Mouse (Mus musculus) C2C12 (cell line): Measurements from ENCODE around the gene Kbtbd7. TPM values are rescaled to one million over a fixed set of nuclear protein-coding genes. Genes with fewer than 3 reads are reported as not detected.
"Not testable (repeated sequence)": the region's sequence is repeated elsewhere in the genome, so short reads cannot be mapped to it uniquely, and the experiment has no call there.

Source experiments
- H3K27me3 ChIP-seq: one replicate; pipeline ENCODE4 v1.6.1; 2011; ENCODE audit not compliant: control insufficient read depth, insufficient read depth, insufficient read length
- H3K36me3 ChIP-seq: one replicate; pipeline ENCODE4 v1.6.1; 2011; ENCODE audit not compliant: control insufficient read depth, insufficient read depth
- H3K4me3 ChIP-seq: one replicate; pipeline ENCODE4 v1.5.1; 2011; ENCODE audit warnings: mild to moderate bottlenecking, control low read depth; ENCODE audit not compliant: poor library complexity, insufficient read depth, severe bottlenecking
- H3K79me2 ChIP-seq: one replicate; pipeline ENCODE4 v1.6.1; 2011; ENCODE audit not compliant: control insufficient read depth, insufficient read depth
- H3K79me3 ChIP-seq: one replicate; pipeline ENCODE4 v1.6.1; 2011; ENCODE audit warnings: low read depth, control low read depth
- H3ac ChIP-seq: one replicate; pipeline ENCODE3; 2011; ENCODE audit warnings: low read depth; ENCODE audit not compliant: control insufficient read depth, insufficient read length
- CEBPB ChIP-seq: IDR thresholded peaks from one replicate; pipeline ENCODE4 v1.6.1; 2011; ENCODE audit warnings: low read depth, mild to moderate bottlenecking, control low read depth, moderate library complexity
- CTCF ChIP-seq: IDR thresholded peaks from one replicate; pipeline ENCODE4 v1.5.1; 2011; ENCODE audit not compliant: control insufficient read depth, insufficient read depth, insufficient read length
- FOSL1 ChIP-seq: IDR thresholded peaks from one replicate; pipeline ENCODE4 v1.8.0; 2011; ENCODE audit warnings: mild to moderate bottlenecking, low read length; ENCODE audit not compliant: poor library complexity, insufficient read depth, severe bottlenecking
- MAX ChIP-seq: IDR thresholded peaks from one replicate; pipeline ENCODE4 v1.6.1; 2011; ENCODE audit warnings: mild to moderate bottlenecking, control low read depth
- MYOD1 ChIP-seq: IDR thresholded peaks from one replicate; pipeline ENCODE4 v1.6.1; 2011; ENCODE audit warnings: low read depth; ENCODE audit not compliant: control insufficient read depth, insufficient read length
- MYOG ChIP-seq: IDR thresholded peaks from one replicate; pipeline ENCODE4 v1.6.1; 2011; ENCODE audit not compliant: control insufficient read depth, insufficient read length; ENCODE audit errors: extremely low read depth
- USF1 ChIP-seq: IDR thresholded peaks from one replicate; pipeline ENCODE4 v1.6.1; 2011; ENCODE audit warnings: low read depth, mild to moderate bottlenecking, control low read depth, moderate library complexity
- polyA plus RNA-seq: library from polyadenylated mRNA; unstranded; fragments of >200 nt; fragmentation: generic; extraction: Trizol; gene quantifications from one replicate; pipeline ENCODE4 v1.2.1, GENCODE M21; 2012; ENCODE audit warnings: missing spikeins

The Kbtbd7 gene
- polyA plus RNA-seq, 1 experiment = 0.78 TPM

DNA sequence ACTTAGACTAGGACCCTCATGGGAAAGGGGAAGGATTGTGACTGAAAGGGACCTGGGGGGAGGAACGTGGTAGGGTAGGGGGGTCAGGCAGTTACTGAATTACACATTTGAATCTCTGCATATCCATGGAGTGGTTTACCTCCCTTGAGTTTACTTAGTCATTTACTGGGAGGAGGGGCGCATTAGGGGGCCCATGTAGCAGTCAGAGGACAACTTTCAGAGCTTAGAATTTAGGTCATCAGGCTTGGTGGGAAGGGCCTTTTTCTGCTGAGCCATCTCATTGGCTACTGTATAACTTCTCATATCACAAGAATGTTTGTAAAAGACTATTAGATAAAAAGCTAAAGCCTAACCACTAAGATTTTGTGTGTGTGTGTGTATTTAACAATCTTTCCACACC is 15.6 kb upstream of the Kbtbd7 start:
- H3K79me2 ChIP-seq = no peaks in the 10 kb centered on the region
- H3K4me3 ChIP-seq = no peak overlapping the region
- no peaks in the 10 kb centered on the region for H3K27me3 ChIP-seq
- H3K36me3 ChIP-seq = no peaks in the 10 kb centered on the region
- TF ChIP-seq MYOG (no peak), CTCF (no peak), MYOD1 (no peak), USF1 (no peak), MAX (no peak), FOSL1 (no peak), CEBPB (no peak)
- H3K79me3 ChIP-seq = no peaks in the 10 kb centered on the region
- H3ac ChIP-seq = no peak overlapping the region

DNA sequence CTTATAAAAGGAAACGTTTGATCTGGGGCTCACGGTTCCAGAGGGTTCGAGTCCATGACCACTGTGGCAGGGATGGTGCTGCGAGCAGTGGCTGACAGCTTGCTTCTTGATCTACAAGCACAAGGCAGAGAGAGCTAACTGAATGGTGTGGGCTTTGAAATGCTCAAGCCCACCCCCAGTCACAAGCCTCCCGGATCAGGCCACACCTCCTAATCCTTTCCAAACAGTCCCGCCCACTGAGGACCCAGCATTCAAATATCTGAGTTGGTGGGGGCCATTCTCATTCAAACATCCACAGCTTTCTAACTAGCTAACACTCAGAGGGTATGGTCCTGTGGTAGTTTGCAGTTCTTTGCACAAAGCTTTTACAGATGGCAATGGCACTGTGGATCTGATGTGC is 13.2 kb upstream of the Kbtbd7 start:
- TF ChIP-seq MAX = no peak
- Histone ChIP-seq H3K36me3 (no peaks in the 10 kb centered on the region), H3K79me3 (no peaks in the 10 kb centered on the region), H3K79me2 (no peaks in the 10 kb centered on the region), H3K4me3 (no peak overlapping the region), H3ac (no peak overlapping the region), H3K27me3 (no peaks in the 10 kb centered on the region)

DNA sequence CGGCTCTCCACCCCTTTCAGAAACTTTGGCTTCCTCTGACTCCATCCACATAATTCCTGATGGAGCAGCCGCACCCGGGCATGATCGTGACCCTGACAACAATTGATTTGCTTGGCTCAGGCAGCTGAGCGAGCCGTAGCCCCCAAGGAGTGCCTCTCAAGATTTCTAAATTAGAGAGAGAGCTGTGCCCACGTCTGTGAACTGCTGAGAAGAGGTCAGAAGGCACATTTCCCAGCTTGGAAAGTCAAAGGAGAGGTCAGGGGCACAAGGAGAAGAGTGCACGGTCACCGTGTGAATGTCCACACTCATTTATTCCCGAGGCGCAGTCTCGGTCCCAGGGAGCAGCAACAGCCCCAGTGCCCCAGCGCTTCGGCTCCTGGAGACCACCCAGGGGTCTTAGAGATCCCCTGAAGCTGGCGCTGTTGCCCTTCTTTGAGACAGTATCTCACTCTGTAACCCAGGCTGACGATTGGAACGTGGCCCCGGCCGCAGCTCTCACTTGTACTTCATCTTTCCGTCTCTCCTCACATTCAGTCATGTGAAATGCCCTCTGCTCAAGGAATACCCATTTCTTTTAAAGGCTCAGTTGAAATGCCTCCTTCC is 6.1 kb upstream of the Kbtbd7 start:
- no peaks in the 10 kb centered on the region for H3K27me3 ChIP-seq
- TF ChIP-seq FOSL1 = no peak
- no peak for TF ChIP-seq MAX
- TF ChIP-seq USF1 = no peak
- TF ChIP-seq CTCF = no peak
- TF ChIP-seq MYOD1 = no peak
- no peak for TF ChIP-seq MYOG
- no peak for TF ChIP-seq CEBPB
- H3ac ChIP-seq = no peak overlapping the region
- no peaks in the 10 kb centered on the region for H3K79me3 ChIP-seq
- H3K79me2 ChIP-seq = no peaks in the 10 kb centered on the region
- no peak overlapping the region for H3K4me3 ChIP-seq
- no peaks in the 10 kb centered on the region for H3K36me3 ChIP-seq

DNA sequence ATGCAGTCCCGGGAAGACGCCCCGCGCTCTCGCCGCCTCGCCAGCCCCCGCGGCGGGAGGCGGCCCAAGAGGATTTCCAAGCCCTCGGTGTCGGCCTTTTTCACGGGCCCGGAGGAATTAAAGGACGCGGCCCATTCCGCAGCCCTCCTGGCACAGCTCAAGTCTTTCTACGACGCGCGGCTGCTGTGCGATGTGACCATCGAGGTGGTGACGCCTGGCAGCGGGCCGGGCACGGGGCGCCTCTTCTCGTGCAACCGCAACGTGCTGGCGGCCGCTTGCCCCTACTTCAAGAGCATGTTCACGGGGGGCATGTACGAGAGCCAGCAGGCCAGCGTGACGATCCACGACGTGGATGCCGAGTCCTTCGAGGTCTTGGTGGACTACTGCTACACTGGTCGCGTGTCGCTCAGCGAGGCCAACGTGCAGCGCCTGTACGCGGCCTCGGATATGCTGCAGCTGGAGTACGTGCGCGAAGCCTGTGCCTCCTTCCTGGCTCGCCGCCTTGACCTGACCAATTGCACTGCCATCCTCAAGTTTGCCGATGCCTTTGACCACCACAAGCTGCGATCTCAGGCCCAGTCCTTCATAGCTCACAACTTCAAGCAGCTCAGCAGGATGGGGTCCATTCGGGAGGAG is 537 bp downstream of the Kbtbd7 start:
- not testable (repeated sequence) for H3K79me2 ChIP-seq, H3K27me3 ChIP-seq, H3ac ChIP-seq, H3K79me3 ChIP-seq, H3K4me3 ChIP-seq, H3K36me3 ChIP-seq

DNA sequence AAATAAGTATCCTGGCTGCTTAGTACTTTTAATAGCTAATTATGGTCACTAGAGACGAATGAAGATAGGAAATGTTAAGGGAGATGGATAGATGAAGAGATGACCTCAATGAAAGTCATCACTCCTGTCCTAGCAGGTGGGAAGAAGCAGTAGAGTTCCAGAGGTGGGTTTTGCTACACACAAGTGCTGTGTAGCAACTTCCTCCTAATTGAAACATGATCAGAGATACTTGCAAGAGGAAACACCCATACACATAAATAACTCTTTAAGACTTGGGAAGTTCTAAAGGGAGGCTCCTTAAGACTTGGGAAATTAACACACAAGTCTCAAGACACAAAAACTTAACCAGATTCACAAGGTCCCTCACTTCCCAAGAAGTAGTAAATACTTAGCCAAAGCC is 7.8 kb downstream of the Kbtbd7 start:
- H3K27me3 ChIP-seq = no peaks in the 10 kb centered on the region
- H3K36me3 ChIP-seq = no peaks in the 10 kb centered on the region
- no peak overlapping the region for H3K4me3 ChIP-seq
- no peaks in the 10 kb centered on the region for H3K79me2 ChIP-seq
- no peak overlapping the region for H3ac ChIP-seq
- no peaks in the 10 kb centered on the region for H3K79me3 ChIP-seq
- TF ChIP-seq CTCF (no peak), CEBPB (no peak)

DNA sequence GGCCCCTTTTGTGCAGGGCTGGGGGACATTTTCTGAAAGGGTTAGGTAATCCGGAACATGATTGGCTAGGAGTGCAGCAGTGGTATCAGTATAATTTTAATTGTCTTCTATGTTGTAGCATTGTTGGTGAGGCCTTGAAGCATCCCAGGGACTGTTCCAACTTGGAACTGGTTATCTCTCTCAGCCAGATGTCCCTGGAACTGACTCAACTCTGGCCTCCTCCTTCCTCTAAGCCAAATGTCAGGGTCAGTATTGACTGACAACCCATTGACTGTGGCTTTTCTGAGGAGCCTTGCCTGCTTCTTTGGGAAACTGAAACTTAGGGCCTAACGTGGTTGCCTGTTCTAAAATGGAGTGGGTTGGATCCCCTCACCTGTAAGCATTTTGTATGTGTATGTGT is 14.3 kb downstream of the Kbtbd7 start:
- TF ChIP-seq MAX = no peak
- no peak for TF ChIP-seq CEBPB
- no peak for TF ChIP-seq USF1
- no peak for TF ChIP-seq MYOD1
- TF ChIP-seq FOSL1 = no peak
- no peak for TF ChIP-seq MYOG
- TF ChIP-seq CTCF = no peak
- H3K79me3 ChIP-seq = no peaks in the 10 kb centered on the region
- H3K27me3 ChIP-seq = no peaks in the 10 kb centered on the region
- H3K36me3 ChIP-seq = no peaks in the 10 kb centered on the region
- no peak overlapping the region for H3ac ChIP-seq
- H3K4me3 ChIP-seq = no peak overlapping the region
- no peaks in the 10 kb centered on the region for H3K79me2 ChIP-seq
